Mouse (Mus musculus): ENCODE data around the gene Gm47283. TPM values are rescaled to one million over a fixed set of nuclear protein-coding genes. Genes with fewer than 3 reads are reported as not detected.
"Not testable (repeated sequence)": the region's sequence is repeated elsewhere in the genome, so short reads cannot be mapped to it uniquely, and the experiment has no call there.

Gene Gm47283
- not detected for total RNA-seq (2021)

- DNase-seq (ENCODE audit: extremely low spot score in 1 of 2, low spot score in 1 of 2): not testable (repeated sequence)
These were observed at the start of gene Gm47283 for GRCm38 (mm10) chrY:90784438-90784837. Gene Gm47283 (plus strand): TSS chrY:90784738.

- DNase-seq (ENCODE audit: extremely low spot score in 1 of 2, low spot score in 1 of 2): not testable (repeated sequence)
These were observed 49.2 kb upstream of the Gm47283 start for GRCm38 (mm10) chrY:90735181-90735895.

GRCm38 (mm10) chrY:90736217-90737000 lies 48.1 kb upstream of the Gm47283 start:
- DNase-seq (ENCODE audit: extremely low spot score in 1 of 2, low spot score in 1 of 2): not testable (repeated sequence)

GRCm38 (mm10) chrY:90737606-90738430 lies 46.7 kb upstream of the Gm47283 start:
- DNase-seq (ENCODE audit: extremely low spot score in 1 of 2, low spot score in 1 of 2): no peak

- DNase-seq (ENCODE audit: extremely low spot score in 1 of 2, low spot score in 1 of 2): no peak
These were observed 46.2 kb upstream of the Gm47283 start for GRCm38 (mm10) chrY:90738431-90738680.

GRCm38 (mm10) chrY:90738841-90739530 lies 45.6 kb upstream of the Gm47283 start:
- peak in 1 of 2 experiments; percentile 20 for DNase-seq (ENCODE audit: extremely low spot score in 1 of 2, low spot score in 1 of 2)

- DNase-seq (ENCODE audit: extremely low spot score in 1 of 2, low spot score in 1 of 2): peak in 1 of 2 experiments; percentile 34
These were observed 45.0 kb upstream of the Gm47283 start for GRCm38 (mm10) chrY:90739531-90740012.

- no peak for DNase-seq (ENCODE audit: extremely low spot score in 1 of 2, low spot score in 1 of 2)
These were observed 44.5 kb upstream of the Gm47283 start for GRCm38 (mm10) chrY:90740013-90740561.

- not testable (repeated sequence) for DNase-seq (ENCODE audit: extremely low spot score in 1 of 2, low spot score in 1 of 2)
These were observed 43.5 kb upstream of the Gm47283 start for GRCm38 (mm10) chrY:90741006-90741405.

- peak in 1 of 2 experiments; percentile 31 for DNase-seq (ENCODE audit: extremely low spot score in 1 of 2, low spot score in 1 of 2)
These were observed 42.9 kb upstream of the Gm47283 start for GRCm38 (mm10) chrY:90741452-90742260.

GRCm38 (mm10) chrY:90742261-90743052 lies 42.1 kb upstream of the Gm47283 start:
- DNase-seq (ENCODE audit: extremely low spot score in 1 of 2, low spot score in 1 of 2): not testable (repeated sequence)

- not testable (repeated sequence) for DNase-seq (ENCODE audit: extremely low spot score in 1 of 2, low spot score in 1 of 2)
These were observed 41.3 kb upstream of the Gm47283 start for GRCm38 (mm10) chrY:90743053-90743810.

- DNase-seq (ENCODE audit: extremely low spot score in 1 of 2, low spot score in 1 of 2): no peak
These were observed 40.7 kb upstream of the Gm47283 start for GRCm38 (mm10) chrY:90743811-90744220.

- DNase-seq (ENCODE audit: extremely low spot score in 1 of 2, low spot score in 1 of 2): peak; percentile 66 to 100
These were observed 40.1 kb upstream of the Gm47283 start for GRCm38 (mm10) chrY:90744381-90744981.

GRCm38 (mm10) chrY:90745256-90745655 lies 39.3 kb upstream of the Gm47283 start:
- DNase-seq (ENCODE audit: extremely low spot score in 1 of 2, low spot score in 1 of 2): not testable (repeated sequence)

GRCm38 (mm10) chrY:90754721-90755120 lies 29.8 kb upstream of the Gm47283 start, which contains the start of gene Gm21860:
Gene Gm21860 (minus strand): TSS chrY:90754821.
- DNase-seq (ENCODE audit: extremely low spot score in 1 of 2, low spot score in 1 of 2): not testable (repeated sequence)

GRCm38 (mm10) chrY:90839077-90839476 lies 54.5 kb downstream of the Gm47283 start, which contains the start of gene Gm21748:
Gene Gm21748 (minus strand): TSS chrY:90839177.
- DNase-seq (ENCODE audit: extremely low spot score in 1 of 2, low spot score in 1 of 2): not testable (repeated sequence)

Data from layer of hippocampus, postnatal 25 days (tissue).